Comparison of ENCODE assay signal across 12 mouse cellular contexts in the genomic region with DNA sequence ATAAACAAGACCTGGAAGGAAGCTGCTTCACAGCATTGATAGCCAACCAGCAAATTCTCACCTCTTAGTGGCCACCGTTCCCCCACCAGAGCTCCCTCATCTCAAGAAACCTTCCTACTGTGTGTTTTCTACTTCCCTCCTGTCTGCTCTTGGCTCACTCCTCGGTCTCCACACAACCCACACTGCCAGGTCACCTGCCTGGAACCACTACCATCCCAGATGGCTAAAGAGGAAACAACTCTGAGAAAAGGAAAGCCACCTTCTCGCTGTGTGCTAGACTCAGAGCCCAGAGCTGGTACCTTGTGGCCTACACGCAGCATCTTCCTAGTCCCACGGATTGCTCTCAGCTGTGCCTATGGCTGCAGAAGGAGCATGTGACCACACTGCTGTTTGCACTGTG.
"Had no signal": no experiment of that assay in that cellular context is flagged by ENCODE, and none has a peak within 500 bp of the region (broad histone marks: within the 10 kb centered on the region; RNA-seq: fewer than 3 reads in every experiment).

No protein-coding gene starts in this region.

- ATAC-seq: midbrain, embryonic 15.5 days had no signal

- DNase-seq: kidney, postnatal 10 days; kidney, postnatal 36 days; layer of hippocampus, postnatal 36 days; liver, embryonic 13.5 days; lung, adult 2 months; lung, postnatal 14 days; lung, postnatal 4 days; right cerebral cortex, adult 18-20 months; right cerebral cortex, postnatal 14 days; spleen, adult 18-20 months; thymus, postnatal 4 days had no signal
